In genomic region chrX:101301654-101302053, GRCm38 (mm10) we compare ENCODE assay signal across 18 mouse cellular contexts. TPM values are rescaled to one million over a fixed set of nuclear protein-coding genes. Genes with fewer than 3 reads are reported as not detected.
DNase-seq lines count a peak whose midpoint lies in the region; ATAC-seq and TF ChIP-seq lines count a peak whose summit lies in the region.
"Had no signal": no experiment of that assay in that cellular context is flagged by ENCODE, and none has a peak within 500 bp of the region (broad histone marks: within the 10 kb centered on the region; RNA-seq: fewer than 3 reads in every experiment).

No protein-coding gene starts in this region.

- no peak overlapping the region for H3K27ac ChIP-seq in limb, embryonic 12.5 days
- H3K27ac ChIP-seq in limb, embryonic 10.5 days = no peak overlapping the region
- no peak overlapping the region for H3K27ac ChIP-seq in forebrain, embryonic 13.5 days
- H3K27ac ChIP-seq in limb, embryonic 14.5 days (replicated peaks; ENCODE audit: low read depth, low read length) = no peak overlapping the region
- H3K27ac ChIP-seq in olfactory bulb, adult 2 months (ENCODE audit: insufficient read depth, low read depth, low read length) = no peak overlapping the region
- no peak overlapping the region for H3K27ac ChIP-seq in heart, adult 2 months
- H3K27ac ChIP-seq: liver, embryonic 15.5 days had no signal

- no peaks in the 10 kb centered on the region for H3K9me3 ChIP-seq in limb, embryonic 12.5 days
- H3K9me3 ChIP-seq in limb, embryonic 10.5 days (replicated peaks) = no peaks in the 10 kb centered on the region
- H3K9me3 ChIP-seq in forebrain, embryonic 13.5 days (replicated peaks) = no peaks in the 10 kb centered on the region
- no peaks in the 10 kb centered on the region for H3K9me3 ChIP-seq in limb, embryonic 14.5 days (ENCODE audit: control insufficient read depth, low read length)
- H3K9me3 ChIP-seq: embryonic facial prominence, embryonic 15.5 days; liver, embryonic 15.5 days had no signal

- TF ChIP-seq POLR2A in limb, embryonic 14.5 days (IDR thresholded peaks at IDR 0.05; ENCODE audit: borderline replicate concordance, extremely low read depth, insufficient read depth, insufficient read length) = no peak
- TF ChIP-seq POLR2A in olfactory bulb, adult 2 months (IDR thresholded peaks at IDR 0.05; ENCODE audit: insufficient read depth, low read depth, low read length) = no peak
- no peak for TF ChIP-seq POLR2A in heart, adult 2 months (IDR thresholded peaks at IDR 0.05; ENCODE audit: insufficient read depth, low read depth, low read length)

- peaks cover 42% of the 10 kb centered on the region for H3K27me3 ChIP-seq in limb, embryonic 12.5 days
- H3K27me3 ChIP-seq in limb, embryonic 10.5 days (ENCODE audit: low read depth, poor library complexity, severe bottlenecking) = peaks cover 99% of the 10 kb centered on the region
- no peaks in the 10 kb centered on the region for H3K27me3 ChIP-seq in forebrain, embryonic 13.5 days
- H3K27me3 ChIP-seq in limb, embryonic 14.5 days (ENCODE audit: control insufficient read depth, insufficient read depth, low read length) = no peaks in the 10 kb centered on the region
- H3K27me3 ChIP-seq in heart, adult 2 months (ENCODE audit: control insufficient read depth, insufficient read depth, low read length) = no peaks in the 10 kb centered on the region
- H3K27me3 ChIP-seq: embryonic facial prominence, embryonic 15.5 days had no signal

- H3K4me2 ChIP-seq in limb, embryonic 12.5 days = peak overlapping the region; percentile 56
- H3K4me2 ChIP-seq in forebrain, embryonic 13.5 days = peak overlapping the region; percentile 60
- peak overlapping the region; percentile 50; the same call in 1 of the 2 replicates for H3K4me2 ChIP-seq in limb, embryonic 14.5 days (replicated peaks; ENCODE audit: low read depth, low read length, severe bottlenecking)
- H3K4me2 ChIP-seq: liver, embryonic 15.5 days had no signal

- peaks cover 10% of the 10 kb centered on the region for H3K36me3 ChIP-seq in limb, embryonic 12.5 days
- H3K36me3 ChIP-seq in limb, embryonic 10.5 days = peaks cover 14% of the 10 kb centered on the region
- peaks cover 13% of the 10 kb centered on the region for H3K36me3 ChIP-seq in forebrain, embryonic 13.5 days (ENCODE audit: poor library complexity, severe bottlenecking)
- peaks cover 7% of the 10 kb centered on the region; the same call in 1 of the 2 replicates for H3K36me3 ChIP-seq in limb, embryonic 14.5 days (ENCODE audit: control insufficient read depth, insufficient read depth, low read length)
- H3K36me3 ChIP-seq in heart, adult 2 months (ENCODE audit: control insufficient read depth, insufficient read depth, low read length) = no peaks in the 10 kb centered on the region
- H3K36me3 ChIP-seq: embryonic facial prominence, embryonic 15.5 days had no signal

- no peak overlapping the region for H3K4me3 ChIP-seq in limb, embryonic 12.5 days (replicated peaks)
- H3K4me3 ChIP-seq in limb, embryonic 10.5 days = no peak overlapping the region
- H3K4me3 ChIP-seq in forebrain, embryonic 13.5 days = peak overlapping the region; percentile 52
- H3K4me3 ChIP-seq in limb, embryonic 14.5 days (replicated peaks; ENCODE audit: low read length) = no peak overlapping the region
- H3K4me3 ChIP-seq in olfactory bulb, adult 2 months (ENCODE audit: insufficient read depth, low read depth, low read length) = peak overlapping the region; percentile 36
- H3K4me3 ChIP-seq in heart, adult 2 months = no peak overlapping the region
- H3K4me3 ChIP-seq: liver, embryonic 15.5 days had no signal

- no peak for ATAC-seq in limb, embryonic 12.5 days (ENCODE audit: insufficient number of reproducible peaks, insufficient read depth, low FRiP score, low TSS enrichment, low read depth)
- ATAC-seq in forebrain, embryonic 13.5 days = no peak
- ATAC-seq in limb, embryonic 14.5 days (ENCODE audit: low FRiP score, low read depth) = no peak

- DNase-seq in limb, embryonic 10.5 days (ENCODE audit: low spot score) = no peak
- DNase-seq in limb, embryonic 14.5 days (ENCODE audit: low spot score) = no peak
- no peak for DNase-seq in thymus, postnatal 4 days
- no peak for DNase-seq in heart, adult 2 months
- DNase-seq in left cerebral cortex, adult 18-20 months (ENCODE audit: low spot score in 2 of 2) = no peak
- DNase-seq: kidney, postnatal 14 days had no signal

- no peak for TF ChIP-seq CTCF in olfactory bulb, adult 2 months (IDR thresholded peaks at IDR 0.05; ENCODE audit: insufficient read depth, low read depth, low read length)
- TF ChIP-seq CTCF in heart, adult 2 months (IDR thresholded peaks at IDR 0.05) = no peak

- H3K9ac ChIP-seq in limb, embryonic 12.5 days (replicated peaks) = no peak overlapping the region
- H3K9ac ChIP-seq in forebrain, embryonic 13.5 days = peak overlapping the region; percentile 78
- no peak overlapping the region for H3K9ac ChIP-seq in limb, embryonic 14.5 days (ENCODE audit: low read depth, low read length, severe bottlenecking)
- H3K9ac ChIP-seq in heart, adult 2 months (ENCODE audit: low read depth, low read length) = no peak overlapping the region
- H3K9ac ChIP-seq: embryonic facial prominence, embryonic 15.5 days; liver, embryonic 15.5 days had no signal

- TF ChIP-seq EP300 in heart, adult 2 months (IDR thresholded peaks at IDR 0.05; ENCODE audit: insufficient read depth, low read depth, low read length) = no peak

- H3K79me2 ChIP-seq in heart, adult 2 months (replicated peaks; ENCODE audit: control insufficient read depth, insufficient read depth, low read length) = no peaks in the 10 kb centered on the region

- peaks cover 24% of the 10 kb centered on the region for H3K4me1 ChIP-seq in limb, embryonic 12.5 days (replicated peaks)
- peaks cover 30% of the 10 kb centered on the region for H3K4me1 ChIP-seq in limb, embryonic 10.5 days
- peaks cover 35% of the 10 kb centered on the region for H3K4me1 ChIP-seq in forebrain, embryonic 13.5 days
- peaks cover 6% of the 10 kb centered on the region; the same call in 1 of the 2 replicates for H3K4me1 ChIP-seq in limb, embryonic 14.5 days (ENCODE audit: control insufficient read depth, insufficient read depth, low read length)
- peaks cover 33% of the 10 kb centered on the region for H3K4me1 ChIP-seq in olfactory bulb, adult 2 months (ENCODE audit: control insufficient read depth, insufficient read depth, low read length)
- H3K4me1 ChIP-seq in heart, adult 2 months (ENCODE audit: control insufficient read depth, insufficient read depth, low read length) = no peaks in the 10 kb centered on the region; the same call in 1 of the 2 replicates

- WGBS in limb, embryonic 12.5 days = 76% methylated on average over 9 of the region's 9 CpGs
- 71% methylated on average over 9 of the region's 9 CpGs for WGBS in limb, embryonic 10.5 days
- WGBS in forebrain, embryonic 13.5 days = 65% methylated on average over 9 of the region's 9 CpGs
- WGBS in limb, embryonic 14.5 days = 68% methylated on average over 8 of the region's 9 CpGs
- 34% methylated on average over 9 of the region's 9 CpGs for WGBS in olfactory bulb, adult 2 months
- WGBS in heart, adult 2 months = 81% methylated on average over 9 of the region's 9 CpGs

- intact Hi-C loops in heart, adult 2 months (cut with DNase I) = no loop called here

RNA-seq across cellular contexts. Expression of gene Nlgn3, which starts 2.7 kb away (rescaled TPM):
- 11.1 and 14.5 TPM in 2 replicates for polyA plus RNA-seq in limb, embryonic 12.5 days (2016; fragmentation: Nextera tagmentation; extraction: Ambion mirVana)
- 1.6 and 7.8 TPM in 2 replicates for polyA plus RNA-seq in limb, embryonic 10.5 days (2016; fragmentation: Nextera tagmentation; extraction: Ambion mirVana)
- 33.8 and 43.0 TPM in 2 replicates for polyA plus RNA-seq in forebrain, embryonic 13.5 days (2015; fragmentation: Nextera tagmentation; extraction: Ambion mirVana)
- 10.3 and 15.6 TPM in 2 replicates for polyA plus RNA-seq in limb, embryonic 14.5 days (2012; rRNA removed)
- 18.2 and 24.4 TPM in 2 replicates for polyA plus RNA-seq in limb, embryonic 14.5 days (2014; fragmentation: Nextera tagmentation; extraction: Ambion mirVana)
- not detected in 2 replicates for polyA plus RNA-seq in olfactory bulb, adult 2 months (2012; ENCODE audit: insufficient read depth, insufficient read length, low replicate concordance, missing spikeins)
- total RNA-seq in heart, adult 2 months (2021) = 1 to 10 TPM in 1 of 2 experiments, under 1 TPM in 1; 0.42 to 1.0 TPM
- polyA plus RNA-seq in heart, adult 2 months (2012; rRNA removed) = 0.20 and 1.1 TPM in 2 replicates
- total RNA-seq in left cerebral cortex, adult 18-20 months (2021) = 100 to 1,000 TPM; 144 to 152 TPM
- total RNA-seq: megakaryocyte progenitor cell, adult 5-6 weeks; neutrophil, adult 5-6 weeks had no signal

RNA-seq across cellular contexts. Expression of gene Med12, which starts 27.8 kb away (rescaled TPM):
- 46.0 and 51.7 TPM in 2 replicates for polyA plus RNA-seq in limb, embryonic 12.5 days (2016; fragmentation: Nextera tagmentation; extraction: Ambion mirVana)
- 35.9 and 42.9 TPM in 2 replicates for polyA plus RNA-seq in limb, embryonic 10.5 days (2016; fragmentation: Nextera tagmentation; extraction: Ambion mirVana)
- polyA plus RNA-seq in forebrain, embryonic 13.5 days (2015; fragmentation: Nextera tagmentation; extraction: Ambion mirVana) = 31.3 and 31.7 TPM in 2 replicates
- polyA plus RNA-seq in limb, embryonic 14.5 days (2012; rRNA removed) = 122 and 193 TPM in 2 replicates
- polyA plus RNA-seq in limb, embryonic 14.5 days (2014; fragmentation: Nextera tagmentation; extraction: Ambion mirVana) = 41.7 and 55.7 TPM in 2 replicates
- not detected in 2 replicates for polyA plus RNA-seq in olfactory bulb, adult 2 months (2012; ENCODE audit: insufficient read depth, insufficient read length, low replicate concordance, missing spikeins)
- total RNA-seq in heart, adult 2 months (2021) = 10 to 100 TPM; 20.2 to 21.2 TPM
- polyA plus RNA-seq in heart, adult 2 months (2012; rRNA removed) = 61.9 and 76.3 TPM in 2 replicates
- 10 to 100 TPM; 20.5 to 22.3 TPM for total RNA-seq in left cerebral cortex, adult 18-20 months (2021)

RNA-seq across cellular contexts. Expression of gene Gm20489, which starts 32.8 kb away (rescaled TPM):
- polyA plus RNA-seq in limb, embryonic 12.5 days (2016; fragmentation: Nextera tagmentation; extraction: Ambion mirVana) = not detected in 2 replicates
- not detected in 2 replicates for polyA plus RNA-seq in limb, embryonic 10.5 days (2016; fragmentation: Nextera tagmentation; extraction: Ambion mirVana)
- not detected in 2 replicates for polyA plus RNA-seq in forebrain, embryonic 13.5 days (2015; fragmentation: Nextera tagmentation; extraction: Ambion mirVana)
- not detected in 2 replicates for polyA plus RNA-seq in limb, embryonic 14.5 days (2012; rRNA removed)
- polyA plus RNA-seq in limb, embryonic 14.5 days (2014; fragmentation: Nextera tagmentation; extraction: Ambion mirVana) = not detected in 2 replicates
- polyA plus RNA-seq in olfactory bulb, adult 2 months (2012; ENCODE audit: insufficient read depth, insufficient read length, low replicate concordance, missing spikeins) = not detected in 2 replicates
- under 1 TPM in 1 of 2 experiments, not detected in 1; 0.31 TPM for total RNA-seq in heart, adult 2 months (2021)
- polyA plus RNA-seq in heart, adult 2 months (2012; rRNA removed) = not detected in 2 replicates
- total RNA-seq in left cerebral cortex, adult 18-20 months (2021) = not detected
- total RNA-seq: adrenal gland, adult 18-20 months; gastrocnemius, adult 8-10 months; left cerebral cortex, postnatal 14 days; megakaryocyte progenitor cell, adult 5-6 weeks; neutrophil, adult 5-6 weeks had no signal
- polyA plus RNA-seq: embryonic facial prominence, embryonic 15.5 days; heart, embryonic 11.5 days; liver, embryonic 15.5 days; testis, adult 2 months had no signal

RNA-seq across cellular contexts. Expression of gene Il2rg, which starts 33.6 kb away (rescaled TPM):
- polyA plus RNA-seq in limb, embryonic 12.5 days (2016; fragmentation: Nextera tagmentation; extraction: Ambion mirVana) = 3.9 and 4.2 TPM in 2 replicates
- 4.8 and 4.9 TPM in 2 replicates for polyA plus RNA-seq in limb, embryonic 10.5 days (2016; fragmentation: Nextera tagmentation; extraction: Ambion mirVana)
- polyA plus RNA-seq in forebrain, embryonic 13.5 days (2015; fragmentation: Nextera tagmentation; extraction: Ambion mirVana) = 2.3 and 2.4 TPM in 2 replicates
- polyA plus RNA-seq in limb, embryonic 14.5 days (2012; rRNA removed) = 14.0 and 14.9 TPM in 2 replicates
- 14.9 and 15.1 TPM in 2 replicates for polyA plus RNA-seq in limb, embryonic 14.5 days (2014; fragmentation: Nextera tagmentation; extraction: Ambion mirVana)
- not detected in 2 replicates for polyA plus RNA-seq in olfactory bulb, adult 2 months (2012; ENCODE audit: insufficient read depth, insufficient read length, low replicate concordance, missing spikeins)
- 1 to 10 TPM; 7.9 to 9.8 TPM for total RNA-seq in heart, adult 2 months (2021)
- 15.8 and 19.2 TPM in 2 replicates for polyA plus RNA-seq in heart, adult 2 months (2012; rRNA removed)
- total RNA-seq in left cerebral cortex, adult 18-20 months (2021) = 1 to 10 TPM in 1 of 2 experiments, under 1 TPM in 1; 0.86 to 1.3 TPM

RNA-seq across cellular contexts. Expression of gene Gm614, which starts 37.9 kb away (rescaled TPM):
- not detected in 2 replicates for polyA plus RNA-seq in limb, embryonic 12.5 days (2016; fragmentation: Nextera tagmentation; extraction: Ambion mirVana)
- not detected in 2 replicates for polyA plus RNA-seq in limb, embryonic 10.5 days (2016; fragmentation: Nextera tagmentation; extraction: Ambion mirVana)
- polyA plus RNA-seq in forebrain, embryonic 13.5 days (2015; fragmentation: Nextera tagmentation; extraction: Ambion mirVana) = not detected in 2 replicates
- polyA plus RNA-seq in limb, embryonic 14.5 days (2012; rRNA removed) = 0.15 TPM in 1 of 2 replicates, not detected in the other
- polyA plus RNA-seq in limb, embryonic 14.5 days (2014; fragmentation: Nextera tagmentation; extraction: Ambion mirVana) = not detected in 2 replicates
- polyA plus RNA-seq in olfactory bulb, adult 2 months (2012; ENCODE audit: insufficient read depth, insufficient read length, low replicate concordance, missing spikeins) = not detected in 2 replicates
- total RNA-seq in heart, adult 2 months (2021) = not detected
- polyA plus RNA-seq in heart, adult 2 months (2012; rRNA removed) = 0.41 TPM in 1 of 2 replicates, not detected in the other
- not detected for total RNA-seq in left cerebral cortex, adult 18-20 months (2021)
- total RNA-seq: gastrocnemius, adult 8-10 months; left cerebral cortex, postnatal 14 days had no signal
- polyA plus RNA-seq: embryonic facial prominence, embryonic 15.5 days; heart, embryonic 11.5 days; liver, embryonic 15.5 days had no signal

Comparison
In these comparisons a context has a peak if more than half of its experiments do, and no peak if none do; other contexts are left out.
1. H3K4me3 ChIP-seq: peak in forebrain, embryonic 13.5 days (single experiment) and olfactory bulb, adult 2 months (single experiment); none in limb, embryonic 12.5 days (single experiment), limb, embryonic 10.5 days (single experiment), limb, embryonic 14.5 days (single experiment) and heart, adult 2 months (single experiment).
2. Peak in every context shown above with its lines, with median percentiles within 50 percentile points of each other: H3K4me2 ChIP-seq.